In genomic region chr11:59483212-59483611, GRCm38 (mm10) we compare ENCODE assay signal across 9 mouse cellular contexts. TPM values are rescaled to one million over a fixed set of nuclear protein-coding genes. Genes with fewer than 3 reads are reported as not detected.
A peak's percentile ranks its signal among the peaks of the same experiment; 100 is the strongest.
DNase-seq lines count a peak whose midpoint lies in the region; ATAC-seq and TF ChIP-seq lines count a peak whose summit lies in the region.
"Had no signal": no experiment of that assay in that cellular context is flagged by ENCODE, and none has a peak within 500 bp of the region (broad histone marks: within the 10 kb centered on the region; RNA-seq: fewer than 3 reads in every experiment).

No protein-coding gene starts in this region.

- DNase-seq in heart, postnatal 10 days, result peak; percentile 70 to 82
- no peak for DNase-seq in heart, adult 11 months
- peak; percentile 50 for DNase-seq in urinary bladder, postnatal 25 days (ENCODE audit: low spot score)
- no peak for DNase-seq in urinary bladder, postnatal 10 days (ENCODE audit: low spot score)
- DNase-seq in cerebellum, postnatal 10 days, result peak; percentile 78 to 81
- peak; percentile 51 to 74 for DNase-seq in kidney, postnatal 36 days
- DNase-seq in midbrain, postnatal 0 days (ENCODE audit: low spot score), result peak; percentile 87

- H3K9ac ChIP-seq in midbrain, postnatal 0 days (replicated peaks; ENCODE audit: low read length, poor library complexity, severe bottlenecking), result no peak overlapping the region
- H3K9ac ChIP-seq: embryonic facial prominence, embryonic 13.5 days had no signal

- TF ChIP-seq CTCF in midbrain, postnatal 0 days (IDR thresholded peaks at IDR 0.05), result peak; percentile 83

- peaks cover 22% of the 10 kb centered on the region for H3K36me3 ChIP-seq in midbrain, postnatal 0 days (ENCODE audit: insufficient read depth, low read length)

- no peak overlapping the region for H3K4me3 ChIP-seq in midbrain, postnatal 0 days (ENCODE audit: low read depth, low read length)
- H3K4me3 ChIP-seq: embryonic facial prominence, embryonic 13.5 days had no signal

- no peak overlapping the region for H3K4me2 ChIP-seq in midbrain, postnatal 0 days (ENCODE audit: low read depth, low read length, poor library complexity, severe bottlenecking)
- H3K4me2 ChIP-seq: embryonic facial prominence, embryonic 13.5 days had no signal

- no peaks in the 10 kb centered on the region for H3K4me1 ChIP-seq in midbrain, postnatal 0 days (ENCODE audit: insufficient read depth, low read length)
- H3K4me1 ChIP-seq: embryonic facial prominence, embryonic 13.5 days had no signal

- no peaks in the 10 kb centered on the region for H3K27me3 ChIP-seq in midbrain, postnatal 0 days (ENCODE audit: insufficient read depth, low read length)
- H3K27me3 ChIP-seq: embryonic facial prominence, embryonic 13.5 days had no signal

- no peak overlapping the region for H3K27ac ChIP-seq in midbrain, postnatal 0 days (ENCODE audit: low read depth, low read length)
- H3K27ac ChIP-seq: embryonic facial prominence, embryonic 13.5 days had no signal

- intact Hi-C loops in heart, postnatal 10 days (cut with DNase I), result loop anchor here (1.0 to 5.0 kb wide), 3 partner anchors 175 to 251 kb away; no protein-coding TSS in a partner anchor

- no peaks in the 10 kb centered on the region for H3K9me3 ChIP-seq in midbrain, postnatal 0 days (ENCODE audit: low read length)
- H3K9me3 ChIP-seq: embryonic facial prominence, embryonic 13.5 days had no signal

- WGBS in midbrain, postnatal 0 days, result 6% methylated on average over 2 of the region's 2 CpGs

- no peak for ATAC-seq in midbrain, postnatal 0 days (ENCODE audit: low FRiP score)
- no peak for ATAC-seq in activated CD4-positive, CD25-positive, alpha-beta regulatory T cell, adult 4 months

RNA-seq across cellular contexts. Expression of gene Zfp867, which starts 10.9 kb away (rescaled TPM):
- 1 to 10 TPM; 6.0 to 6.5 TPM for total RNA-seq in heart, postnatal 10 days (2021)
- 7.6 and 11.2 TPM in 2 replicates for total RNA-seq in midbrain, postnatal 0 days (2014; rRNA removed)
- polyA plus RNA-seq in midbrain, postnatal 0 days (2015; fragmentation: Nextera tagmentation; extraction: Ambion mirVana), result 6.4 and 8.0 TPM in 2 replicates
- polyA plus RNA-seq in activated CD4-positive, CD25-positive, alpha-beta regulatory T cell, adult 4 months (2017; shearing (Covaris generic)), result 1 to 10 TPM; 4.8 to 6.9 TPM

RNA-seq across cellular contexts. Expression of gene Snap47, which starts 32.2 kb away (rescaled TPM):
- 10 to 100 TPM; 39.8 to 41.8 TPM for total RNA-seq in heart, postnatal 10 days (2021)
- 465 and 467 TPM in 2 replicates for total RNA-seq in midbrain, postnatal 0 days (2014; rRNA removed)
- 588 and 631 TPM in 2 replicates for polyA plus RNA-seq in midbrain, postnatal 0 days (2015; fragmentation: Nextera tagmentation; extraction: Ambion mirVana)
- polyA plus RNA-seq in activated CD4-positive, CD25-positive, alpha-beta regulatory T cell, adult 4 months (2017; shearing (Covaris generic)), result 10 to 100 TPM; 53.7 to 59.5 TPM

RNA-seq across cellular contexts. Expression of gene Jmjd4, which starts 33.4 kb away (rescaled TPM):
- total RNA-seq in heart, postnatal 10 days (2021), result 10 to 100 TPM; 11.5 to 13.3 TPM
- 38.0 and 39.8 TPM in 2 replicates for total RNA-seq in midbrain, postnatal 0 days (2014; rRNA removed)
- 22.7 and 24.0 TPM in 2 replicates for polyA plus RNA-seq in midbrain, postnatal 0 days (2015; fragmentation: Nextera tagmentation; extraction: Ambion mirVana)
- 1 to 10 TPM; 3.9 to 5.3 TPM for polyA plus RNA-seq in activated CD4-positive, CD25-positive, alpha-beta regulatory T cell, adult 4 months (2017; shearing (Covaris generic))

RNA-seq across cellular contexts. Expression of gene Zkscan17, which starts 43.3 kb away (rescaled TPM):
- 10 to 100 TPM; 21.9 to 25.1 TPM for total RNA-seq in heart, postnatal 10 days (2021)
- 20.2 and 30.4 TPM in 2 replicates for total RNA-seq in midbrain, postnatal 0 days (2014; rRNA removed)
- 13.3 and 14.7 TPM in 2 replicates for polyA plus RNA-seq in midbrain, postnatal 0 days (2015; fragmentation: Nextera tagmentation; extraction: Ambion mirVana)
- polyA plus RNA-seq in activated CD4-positive, CD25-positive, alpha-beta regulatory T cell, adult 4 months (2017; shearing (Covaris generic)), result 10 to 100 TPM in 1 of 2 experiments, 1 to 10 TPM in 1; 7.9 to 11.4 TPM

RNA-seq across cellular contexts. Expression of gene Nlrp3, which starts 58.2 kb away (rescaled TPM):
- total RNA-seq in heart, postnatal 10 days (2021), result under 1 TPM; 0.19 to 0.64 TPM
- 0.27 TPM in 1 of 2 replicates, not detected in the other for total RNA-seq in midbrain, postnatal 0 days (2014; rRNA removed)
- polyA plus RNA-seq in midbrain, postnatal 0 days (2015; fragmentation: Nextera tagmentation; extraction: Ambion mirVana), result 0.07 and 0.11 TPM in 2 replicates
- polyA plus RNA-seq in activated CD4-positive, CD25-positive, alpha-beta regulatory T cell, adult 4 months (2017; shearing (Covaris generic)), result not detected

Comparison
In these comparisons a context has a peak if more than half of its experiments do, and no peak if none do; other contexts are left out.
1. DNase-seq: peak in heart, postnatal 10 days (2 of 2), urinary bladder, postnatal 25 days (single experiment), cerebellum, postnatal 10 days (2 of 2), kidney, postnatal 36 days (2 of 2) and midbrain, postnatal 0 days (single experiment); none in heart, adult 11 months (single experiment) and urinary bladder, postnatal 10 days (single experiment).
2. RNA of gene Snap47, which starts 32.2 kb away (total RNA-seq): 465 to 467 TPM in midbrain, postnatal 0 days; 39.8 to 41.8 TPM in heart, postnatal 10 days; every median in the first group is over 10 times any median in the second.